Mouse (Mus musculus) E14TG2a.4 (cell line): ENCODE measurements around the gene Sgsm3.

Source experiments
- CTCF ChIP-seq: conservative IDR thresholded peaks from 2 replicates; pipeline ENCODE4 v1.5.1; 2014; ENCODE audit warnings: low read length
- NANOG ChIP-seq: IDR thresholded peaks from 2 replicates; pipeline ENCODE4 v1.6.1; 2014; ENCODE audit warnings: borderline replicate concordance, low read length, mixed read lengths

- TF ChIP-seq NANOG (no peak), CTCF (no peak)
These were observed 58.0 kb downstream of the Sgsm3 start for GRCm38 (mm10) chr15:81035417-81036162.
